ENCODE assay signal across 38 mouse cellular contexts in the genomic region with DNA sequence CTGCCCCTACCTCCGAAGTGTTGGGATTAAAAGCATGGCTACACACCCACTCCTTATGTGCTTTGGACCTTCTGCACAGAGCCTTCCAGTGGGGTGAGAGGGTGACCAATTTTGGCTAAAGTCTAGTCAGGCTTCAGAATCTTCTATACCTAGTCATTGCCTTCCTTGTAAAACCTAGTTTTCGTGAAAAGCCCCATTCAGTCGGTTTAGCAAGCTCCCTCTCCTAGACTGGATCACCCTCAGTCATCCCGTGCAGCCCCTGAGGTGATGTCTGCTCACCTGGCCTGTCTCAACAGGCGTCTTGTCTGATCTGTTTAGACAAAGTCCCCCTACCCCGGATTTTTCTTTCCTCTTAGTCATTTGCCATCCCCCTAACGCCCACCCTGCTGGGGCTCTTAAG. TPM values are rescaled to one million over a fixed set of nuclear protein-coding genes. Genes with fewer than 3 reads are reported as not detected.
"Had no signal": no experiment of that assay in that cellular context is flagged by ENCODE, and none has a peak within 500 bp of the region (broad histone marks: within the 10 kb centered on the region; RNA-seq: fewer than 3 reads in every experiment).

No protein-coding gene starts in this region.

- DNase-seq: gastrocnemius, postnatal 14 days; gastrocnemius, postnatal 36 days; heart, adult 11 months; heart, adult 2 months; heart, postnatal 14 days; heart, postnatal 36 days; kidney, adult 18-20 months; kidney, adult 8-10 months; kidney, postnatal 10 days; kidney, postnatal 25 days; kidney, postnatal 4 days; layer of hippocampus, adult 9-11 months; layer of hippocampus, postnatal 36 days; left cerebral cortex, postnatal 4 days; liver, embryonic 13.5 days had no signal

- H3K4me2 ChIP-seq: heart, embryonic 11.5 days; heart, embryonic 13.5 days; heart, embryonic 15.5 days; hindbrain, embryonic 13.5 days; hindbrain, embryonic 15.5 days; intestine, embryonic 15.5 days; limb, embryonic 13.5 days; limb, embryonic 15.5 days; liver, embryonic 13.5 days had no signal

- H3K27ac ChIP-seq: heart, adult 2 months; heart, embryonic 13.5 days; heart, embryonic 15.5 days; hindbrain, embryonic 13.5 days; hindbrain, embryonic 15.5 days; hindbrain, postnatal 0 days; intestine, embryonic 15.5 days; limb, embryonic 13.5 days; limb, embryonic 15.5 days; liver, embryonic 13.5 days had no signal

- H3K36me3 ChIP-seq: heart, embryonic 13.5 days; heart, embryonic 15.5 days; hindbrain, embryonic 13.5 days; hindbrain, embryonic 15.5 days; intestine, embryonic 15.5 days; limb, embryonic 13.5 days; limb, embryonic 15.5 days; liver, embryonic 13.5 days had no signal

- H3K9me3 ChIP-seq: heart, embryonic 13.5 days; heart, embryonic 15.5 days; hindbrain, embryonic 13.5 days; hindbrain, embryonic 15.5 days; intestine, embryonic 15.5 days; limb, embryonic 13.5 days; limb, embryonic 15.5 days; liver, embryonic 13.5 days had no signal

- H3K9ac ChIP-seq: heart, embryonic 13.5 days; heart, embryonic 15.5 days; hindbrain, embryonic 13.5 days; hindbrain, embryonic 15.5 days; intestine, embryonic 15.5 days; limb, embryonic 13.5 days; limb, embryonic 15.5 days; liver, embryonic 13.5 days had no signal

- ATAC-seq: hindbrain, postnatal 0 days; inflammation-experienced regulatory T-cells, adult 6 months; intestine, embryonic 15.5 days; intestine, postnatal 0 days had no signal

- H3K4me3 ChIP-seq: heart, adult 2 months; heart, embryonic 13.5 days; heart, embryonic 15.5 days; hindbrain, embryonic 13.5 days; hindbrain, embryonic 15.5 days; intestine, embryonic 15.5 days; limb, embryonic 13.5 days; limb, embryonic 15.5 days; liver, embryonic 13.5 days had no signal

RNA-seq across cellular contexts. Expression of a gene that starts 3.8 kb away (rescaled TPM):
- total RNA-seq: gastrocnemius, adult 18-20 months; layer of hippocampus, adult 18-20 months; layer of hippocampus, postnatal 36 days; left cerebral cortex, adult 18-20 months; left cerebral cortex, postnatal 25 days; liver, adult 2 months had no signal
- polyA plus RNA-seq: heart, embryonic 11.5 days; heart, embryonic 15.5 days; hindbrain, embryonic 11.5 days; hindbrain, embryonic 13.5 days; hindbrain, embryonic 15.5 days; intestine, embryonic 15.5 days; kidney, embryonic 14.5 days; limb, embryonic 11.5 days had no signal

RNA-seq across cellular contexts. Expression of a gene that starts 3.8 kb away (rescaled TPM):
- total RNA-seq: gastrocnemius, adult 8-10 months; hindbrain, postnatal 0 days had no signal

RNA-seq across cellular contexts. Expression of a gene that starts 7.1 kb away (rescaled TPM):
- total RNA-seq: hematopoietic stem cell, adult 5-6 weeks; liver, adult 2 months had no signal
- polyA plus RNA-seq: heart, embryonic 11.5 days; heart, embryonic 13.5 days; heart, postnatal 0 days; hindbrain, embryonic 11.5 days; kidney, embryonic 14.5 days; kidney, embryonic 16.5 days; limb, embryonic 13.5 days; limb, embryonic 15.5 days; liver, adult 2 months had no signal

RNA-seq across cellular contexts. Expression of a gene that starts 22.2 kb away (rescaled TPM):
- total RNA-seq: hematopoietic stem cell, adult 5-6 weeks had no signal
